Mouse (Mus musculus) ES-E14 (cell line): ENCODE data around the gene H2-DMb2. TPM values are rescaled to one million over a fixed set of nuclear protein-coding genes. Genes with fewer than 3 reads are reported as not detected.

ENCODE experiments used
- DNase-seq: peaks from one replicate; pipeline ENCODE4 v3.0.0-alpha.2; 2013; ENCODE audit warnings: low read depth, low spot score
- H3K27ac ChIP-seq: 2 replicates; pipeline ENCODE4 v1.5.1; 2012; ENCODE audit warnings: low read depth, mild to moderate bottlenecking, low read length, moderate library complexity, mixed read lengths; ENCODE audit not compliant: poor library complexity, insufficient read depth, severe bottlenecking
- H3K36me3 ChIP-seq: 2 replicates; pipeline ENCODE4 v1.6.1; 2012; ENCODE audit warnings: mild to moderate bottlenecking, low read length, moderate library complexity, mixed read lengths; ENCODE audit not compliant: control insufficient read depth, poor library complexity, insufficient read depth, severe bottlenecking
- H3K4me1 ChIP-seq, 2 experiments: fragments of 150-350 bp in 1 of 2; sonication (generic) in 1 of 2; 2 replicates each; pipeline ENCODE4 v1.6.1; 2012; ENCODE audit warnings: low read length in 2 of 2, mild to moderate bottlenecking in 1 of 2, mixed read lengths in 1 of 2; ENCODE audit not compliant: control insufficient read depth in 2 of 2, insufficient read depth in 2 of 2, poor library complexity in 1 of 2
- H3K4me3 ChIP-seq, 2 experiments: fragments of 150-350 bp in 1 of 2; sonication (generic) in 1 of 2; 2 replicates each; pipeline ENCODE4 v1.5.1; 2012; ENCODE audit warnings: low read length in 2 of 2, low read depth in 1 of 2, mild to moderate bottlenecking in 1 of 2, mixed read lengths in 1 of 2; ENCODE audit not compliant: insufficient read depth in 1 of 2, poor library complexity in 1 of 2, severe bottlenecking in 1 of 2
- H3K9ac ChIP-seq: 2 replicates; pipeline ENCODE4 v1.6.1; 2012; ENCODE audit warnings: low read depth, mild to moderate bottlenecking, low read length, mixed read lengths; ENCODE audit not compliant: poor library complexity, insufficient read depth, severe bottlenecking
- H3K9me3 ChIP-seq: fragments of 150-350 bp; sonication (generic); 2 replicates; pipeline ENCODE4 v1.6.1; 2012; ENCODE audit warnings: low read depth, mild to moderate bottlenecking, low read length; ENCODE audit not compliant: control insufficient read depth, insufficient read depth
- CHD2 ChIP-seq: IDR thresholded peaks from 2 replicates; pipeline ENCODE4 v1.6.1; 2014; ENCODE audit warnings: mild to moderate bottlenecking, low read depth, low read length, inconsistent platforms
- HCFC1 ChIP-seq: IDR thresholded peaks from 2 replicates; pipeline ENCODE4 v1.6.1; 2012; ENCODE audit warnings: low read length, inconsistent platforms, borderline replicate concordance; ENCODE audit not compliant: insufficient read depth
- MAFK ChIP-seq: IDR thresholded peaks from 2 replicates; pipeline ENCODE4 v1.6.1; 2014; ENCODE audit warnings: mild to moderate bottlenecking, low read depth, low read length, inconsistent platforms; ENCODE audit not compliant: insufficient read depth
- ZC3H11A ChIP-seq: IDR thresholded peaks from 2 replicates; pipeline ENCODE4 v1.6.1; 2012; ENCODE audit warnings: low read depth, mild to moderate bottlenecking, inconsistent platforms, low read length, borderline replicate concordance
- ZNF384 ChIP-seq: IDR thresholded peaks from 2 replicates; pipeline ENCODE4 v1.6.1; 2012; ENCODE audit warnings: low read depth, low read length, inconsistent platforms
- in situ Hi-C, 2 experiments: fragments of 600-800 bp; cut with MboI; formaldehyde crosslinking; loops; one replicate each; pipeline ENCODE4 v1.15.1; 2025; ENCODE audit warnings: low sequenced_read_pairs in 2 of 2, inconsistent platforms in 1 of 2; ENCODE audit not compliant: unreplicated experiment in 2 of 2
- total RNA-seq: library from RNA; depleted of rRNA; stranded (reverse); fragments of 300-350 nt; gene quantifications from 2 replicates; pipeline ENCODE4 v1.2.3, GENCODE M21; 2012

The H2-DMb2 gene
- total RNA-seq, 1 experiment, result 0.31 TPM

GRCm38 (mm10) chr17:34109038-34109805 is 33.9 kb upstream of the H2-DMb2 start:
- Histone ChIP-seq H3K4me3 (no peak overlapping the region), H3K9me3 (no peaks in the 10 kb centered on the region)

GRCm38 (mm10) chr17:34109806-34110195 is 33.3 kb upstream of the H2-DMb2 start:
- H3K4me1 ChIP-seq, result peaks cover 0 to 2% of the 10 kb centered on the region in 2 experiments; a peak in 1 of 4 replicates
- in situ Hi-C loops, result no loop called here
- H3K9me3 ChIP-seq, result no peaks in the 10 kb centered on the region
- no peak for DNase-seq
- no peak overlapping the region for H3K9ac ChIP-seq
- TF ChIP-seq MAFK, result no peak
- TF ChIP-seq HCFC1, result no peak
- TF ChIP-seq ZC3H11A, result no peak
- TF ChIP-seq ZNF384, result no peak
- no peak for TF ChIP-seq CHD2
- peaks cover 42% of the 10 kb centered on the region for H3K36me3 ChIP-seq
- H3K4me3 ChIP-seq, result no peak overlapping the region
- no peak overlapping the region for H3K27ac ChIP-seq

More at GRCm38 (mm10) chr17:34109038-34109805, 33.9 kb upstream of the H2-DMb2 start:
- Histone ChIP-seq H3K4me1 (peaks cover 0 to 2% of the 10 kb centered on the region in 2 experiments; a peak in 1 of 4 replicates), H3K36me3 (peaks cover 36% of the 10 kb centered on the region), H3K27ac (no peak overlapping the region), H3K9ac (no peak overlapping the region)
- in situ Hi-C loops, result no loop called here
- TF ChIP-seq CHD2 (no peak), ZC3H11A (no peak), ZNF384 (no peak; the same call in 1 of the 2 replicates), HCFC1 (no peak), MAFK (no peak)
- DNase-seq, result no peak

- in situ Hi-C loops, result no loop called here
- Histone ChIP-seq H3K4me3 (no peak overlapping the region), H3K36me3 (peaks cover 47% of the 10 kb centered on the region), H3K4me1 (peaks cover 0 to 2% of the 10 kb centered on the region in 2 experiments; a peak in 1 of 4 replicates), H3K9ac (no peak overlapping the region), H3K27ac (no peak overlapping the region), H3K9me3 (no peaks in the 10 kb centered on the region)
- TF ChIP-seq MAFK (no peak), ZC3H11A (no peak), ZNF384 (no peak), HCFC1 (no peak), CHD2 (no peak)
- no peak for DNase-seq
Measured at GRCm38 (mm10) chr17:34110309-34110708, 32.8 kb upstream of the H2-DMb2 start.

GRCm38 (mm10) chr17:34114114-34114513 is 29.0 kb upstream of the H2-DMb2 start:
- Histone ChIP-seq H3K9me3 (no peaks in the 10 kb centered on the region), H3K36me3 (peaks cover 80% of the 10 kb centered on the region), H3K9ac (no peak overlapping the region), H3K27ac (no peak overlapping the region), H3K4me3 (no peak overlapping the region), H3K4me1 (peaks cover 0 to 2% of the 10 kb centered on the region in 2 experiments; a peak in 1 of 4 replicates)
- in situ Hi-C loops, result no loop called here
- TF ChIP-seq ZC3H11A (no peak), MAFK (no peak), HCFC1 (no peak), CHD2 (no peak), ZNF384 (no peak)
- DNase-seq, result no peak
